Mouse (Mus musculus): ENCODE data around the gene Slc25a35.
"Not testable (repeated sequence)": the region's sequence is repeated elsewhere in the genome, so short reads cannot be mapped to it uniquely, and the experiment has no call there.

Gene Slc25a35

GRCm38 (mm10) chr11:68962159-68962558, 5.8 kb upstream of the Slc25a35 start:
- not testable (repeated sequence) for DNase-seq

DNA sequence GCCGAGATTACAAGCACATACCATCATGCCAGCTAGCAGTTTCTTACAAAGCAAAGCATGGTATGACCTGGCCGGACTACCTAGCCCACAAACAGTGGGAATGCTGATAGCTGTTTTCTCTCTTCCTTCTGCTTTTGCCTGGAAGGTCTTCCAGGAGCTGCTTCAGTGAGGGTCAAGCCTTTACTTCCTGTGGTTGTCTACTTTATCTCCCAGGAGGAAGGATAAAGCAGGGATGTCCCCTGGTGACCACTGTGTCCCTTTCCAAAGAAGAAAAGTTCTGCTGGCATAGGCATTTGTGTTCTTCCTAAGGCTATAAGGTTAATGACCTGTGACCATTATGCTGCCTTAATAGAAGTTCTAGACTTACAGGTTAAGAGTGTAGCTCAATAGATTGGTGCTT, 4.5 kb upstream of the Slc25a35 start:
- no peak for DNase-seq

DNA sequence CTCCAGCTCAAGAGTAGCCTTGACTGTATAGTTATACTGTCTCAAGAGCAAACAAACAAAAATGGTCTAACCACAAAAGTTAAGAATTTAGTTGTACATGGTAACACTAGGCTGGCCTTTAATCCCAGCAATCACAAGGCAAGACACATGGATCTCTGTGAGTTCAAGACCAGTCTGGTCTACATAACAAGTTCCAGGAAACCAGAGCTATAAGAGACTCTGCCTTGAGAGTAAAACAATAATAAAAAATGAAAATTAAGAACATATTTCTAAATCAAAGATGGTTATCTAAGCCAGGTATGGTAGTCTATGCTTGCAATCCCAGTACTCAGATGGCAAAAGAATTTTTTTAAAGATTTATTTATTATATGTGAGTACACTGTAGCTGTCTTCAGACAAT, 2.9 kb upstream of the Slc25a35 start:
- DNase-seq = no peak

- DNase-seq = peak; percentile 75
These were observed 2.1 kb upstream of the Slc25a35 start for GRCm38 (mm10) chr11:68965845-68966244.

GRCm38 (mm10) chr11:68966554-68966953, 1.4 kb upstream of the Slc25a35 start:
- no peak for DNase-seq

- DNase-seq = no peak
These were observed 821 bp downstream of the Slc25a35 start for GRCm38 (mm10) chr11:68968752-68969151.

DNA sequence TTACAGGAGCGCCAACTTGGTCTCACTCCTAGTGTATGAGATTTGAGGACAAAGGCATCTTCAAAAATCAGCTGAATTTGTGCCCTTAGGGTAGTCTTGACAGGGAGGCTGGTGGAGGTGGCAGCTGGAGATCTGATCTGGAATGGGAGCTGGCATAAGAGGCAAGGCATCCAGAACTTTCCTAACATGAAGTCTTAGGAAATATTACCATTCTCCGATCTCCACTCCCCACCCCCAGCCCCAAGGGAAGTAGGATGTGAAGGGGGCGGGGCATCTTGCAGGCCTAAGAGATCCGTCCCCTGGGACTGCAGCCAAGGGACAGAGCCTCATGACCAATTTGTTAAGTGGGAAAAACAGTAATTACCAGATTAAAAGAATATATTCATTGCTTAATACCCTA, 2.3 kb downstream of the Slc25a35 start:
- DNase-seq = peak; percentile 65

DNA sequence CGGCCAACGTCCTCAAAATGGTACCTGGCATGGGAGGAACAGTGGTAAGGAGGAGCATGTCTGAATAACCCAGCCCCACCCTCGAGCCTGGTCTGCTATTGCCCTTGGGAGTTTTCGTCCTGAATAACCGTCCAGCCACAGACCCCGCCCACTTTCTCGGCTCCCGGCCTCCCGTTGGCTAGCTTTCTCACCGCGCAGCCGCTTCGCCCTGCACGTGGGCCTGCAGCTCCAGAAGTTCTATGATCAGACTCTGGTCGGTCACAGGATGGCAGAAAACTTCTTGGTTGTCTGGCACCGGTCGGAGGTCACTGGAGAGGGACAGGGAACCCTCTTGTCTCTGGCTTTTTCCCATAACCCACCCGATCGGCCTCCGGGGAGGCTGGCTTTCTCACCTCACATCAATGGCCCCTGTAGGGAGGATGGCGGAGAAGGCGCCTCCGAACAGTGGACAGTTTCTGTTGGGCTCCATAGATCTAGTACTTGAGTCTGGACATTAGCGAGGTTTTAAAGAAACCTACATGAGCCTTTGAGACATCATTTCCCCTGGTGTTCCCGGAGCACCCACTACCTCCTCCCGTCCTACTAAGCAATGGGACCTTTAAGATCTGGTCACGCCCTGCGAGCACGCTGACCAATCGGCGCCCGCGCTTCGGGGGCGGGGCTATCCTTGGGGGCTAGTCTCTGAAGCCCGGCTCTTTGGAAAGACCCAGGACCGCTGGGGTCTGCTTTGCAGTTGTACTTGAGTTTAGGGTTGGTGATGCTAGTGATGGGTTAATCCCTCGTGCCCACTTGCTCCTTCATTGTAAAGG, 5.5 kb downstream of the Slc25a35 start:
- DNase-seq = peak; percentile 91

DNA sequence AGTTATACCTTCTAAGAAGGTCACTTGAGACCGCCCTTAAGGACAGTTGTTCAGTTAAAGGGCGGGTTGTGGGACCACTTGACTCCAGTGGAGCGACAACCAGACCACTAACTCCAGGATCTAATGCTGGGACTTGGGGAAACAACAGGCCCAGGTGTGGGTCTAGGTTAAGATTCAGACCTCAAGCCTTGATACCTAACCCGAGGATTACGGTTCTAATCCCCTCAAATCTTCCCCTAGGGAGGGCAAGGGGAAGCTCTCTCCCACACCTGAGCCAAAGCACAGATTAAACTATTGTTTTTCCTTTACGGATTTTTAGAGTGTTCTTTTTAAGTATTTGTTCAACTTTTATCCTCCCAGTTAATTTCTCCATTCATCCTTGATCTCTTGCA, 6.1 kb downstream of the Slc25a35 start:
- no peak for DNase-seq

DNA sequence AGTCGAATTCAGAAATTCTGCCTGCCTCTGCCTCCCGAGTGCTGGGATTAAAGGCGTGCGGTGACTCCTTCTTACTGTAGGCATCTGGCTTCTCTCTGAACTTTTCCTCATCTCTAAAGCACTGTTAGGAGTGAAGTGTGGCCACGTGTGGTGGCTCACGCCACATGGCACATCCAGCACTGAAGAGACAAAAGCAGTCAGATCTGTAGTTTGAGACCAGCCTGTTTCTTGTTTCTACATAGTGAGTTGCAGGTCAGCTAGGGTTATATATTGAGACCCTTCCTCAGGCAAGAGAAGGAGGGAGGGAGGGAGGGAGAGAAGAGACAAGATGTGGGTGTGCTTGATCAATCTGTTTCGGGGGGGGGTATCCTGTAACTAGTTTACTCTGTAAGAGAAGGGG, 7.2 kb downstream of the Slc25a35 start, which contains the start of gene Rangrf:
TSS of gene Rangrf (minus strand) at position 101 of the 400 bp plus-strand sequence.
- no peak for DNase-seq

DNA sequence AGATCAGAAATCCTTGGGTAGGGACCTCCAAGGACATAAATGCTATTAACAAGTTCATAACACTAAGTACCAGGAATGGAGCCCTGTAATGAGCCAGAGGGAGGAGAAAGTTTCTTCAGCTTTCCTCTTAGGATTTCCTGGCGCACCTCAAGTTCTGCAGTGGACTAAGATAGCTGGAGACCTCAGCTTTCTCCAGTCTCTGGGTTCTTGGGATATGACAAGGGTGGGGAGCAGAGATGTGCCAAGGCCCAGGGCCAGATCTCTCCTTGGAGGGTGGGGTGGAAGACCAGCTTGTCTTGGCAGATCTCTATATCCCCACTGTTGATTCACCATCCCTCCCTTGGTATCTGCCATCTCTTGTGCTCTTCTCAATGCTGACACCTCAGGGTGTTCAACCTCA, 7.7 kb downstream of the Slc25a35 start:
- no peak for DNase-seq

GRCm38 (mm10) chr11:68979320-68979733, 11.4 kb downstream of the Slc25a35 start:
- no peak for DNase-seq

- no peak for DNase-seq
These were observed 13.0 kb downstream of the Slc25a35 start for GRCm38 (mm10) chr11:68980919-68981318.

GRCm38 (mm10) chr11:68982639-68983369, 14.9 kb downstream of the Slc25a35 start:
- peak; percentile 87 for DNase-seq

DNA sequence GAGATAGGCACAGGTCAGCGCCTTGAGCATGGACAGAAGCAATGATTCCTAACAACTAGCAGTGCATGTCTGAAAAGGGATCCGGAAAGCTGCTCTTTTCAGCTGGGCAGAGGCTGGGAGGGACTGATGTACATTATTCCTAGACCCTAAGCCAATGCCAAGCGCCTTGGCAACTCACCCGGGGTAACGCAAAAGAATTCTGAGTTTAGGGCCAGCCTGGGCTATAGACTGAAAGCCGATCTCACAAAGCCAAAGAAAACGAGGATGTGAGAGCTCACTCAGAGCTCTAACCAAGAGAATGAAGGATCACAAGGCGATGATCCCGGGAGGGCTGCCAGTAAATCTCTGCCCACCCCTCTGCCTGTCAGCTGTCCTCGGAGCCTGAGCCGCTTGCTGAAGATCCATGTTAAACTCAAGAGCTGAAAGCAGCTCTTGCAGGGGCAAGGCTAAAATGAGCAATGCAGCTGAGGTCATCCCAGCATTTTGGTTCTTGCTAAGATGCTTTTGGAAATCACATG, 19.5 kb downstream of the Slc25a35 start:
- DNase-seq = no peak

DNA sequence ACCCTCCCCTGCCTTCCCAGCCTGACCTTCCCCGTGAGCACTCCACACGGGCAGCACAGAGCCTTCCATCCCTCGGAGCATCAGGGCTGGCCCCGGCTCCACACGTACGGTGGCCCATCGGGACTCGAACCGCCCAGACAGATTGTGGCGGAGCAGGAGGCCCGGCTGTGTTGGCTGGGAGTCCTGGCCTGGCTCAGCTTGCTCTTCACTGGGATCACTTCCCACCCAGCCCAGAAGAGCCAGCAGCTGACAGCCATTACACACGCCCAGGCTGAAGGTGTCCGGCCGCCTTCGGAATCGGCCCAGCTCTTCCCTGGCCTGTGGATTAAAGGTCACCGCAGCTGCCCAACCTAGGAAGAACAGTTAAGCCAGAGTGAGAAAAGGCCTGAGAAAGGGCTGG, 20.4 kb downstream of the Slc25a35 start:
- no peak for DNase-seq

GRCm38 (mm10) chr11:68993122-68993521, 25.2 kb downstream of the Slc25a35 start:
- DNase-seq = no peak

GRCm38 (mm10) chr11:68994377-68994776, 26.4 kb downstream of the Slc25a35 start:
- DNase-seq = no peak

GRCm38 (mm10) chr11:68997080-68997479, 29.1 kb downstream of the Slc25a35 start:
- DNase-seq = no peak

DNA sequence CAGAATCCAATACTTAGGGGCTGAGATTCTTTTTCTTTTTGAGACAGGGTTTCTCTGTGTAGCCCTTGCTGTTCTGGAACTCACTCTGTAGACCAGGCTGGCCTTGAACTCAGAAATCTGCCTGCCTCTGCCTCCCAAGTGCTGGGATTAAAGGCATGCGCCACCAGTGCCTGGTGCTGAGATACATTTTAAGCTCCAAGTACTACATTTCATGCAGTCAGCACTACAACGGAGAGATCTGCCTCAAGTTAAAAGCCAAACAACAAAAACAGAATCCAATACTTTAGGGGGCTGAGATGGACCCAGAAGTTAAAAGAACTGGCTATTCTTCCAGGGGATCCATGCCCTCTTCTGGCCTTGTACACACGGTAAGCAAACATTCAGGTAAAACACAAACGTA, 34.9 kb downstream of the Slc25a35 start:
- DNase-seq = not testable (repeated sequence)

DNA sequence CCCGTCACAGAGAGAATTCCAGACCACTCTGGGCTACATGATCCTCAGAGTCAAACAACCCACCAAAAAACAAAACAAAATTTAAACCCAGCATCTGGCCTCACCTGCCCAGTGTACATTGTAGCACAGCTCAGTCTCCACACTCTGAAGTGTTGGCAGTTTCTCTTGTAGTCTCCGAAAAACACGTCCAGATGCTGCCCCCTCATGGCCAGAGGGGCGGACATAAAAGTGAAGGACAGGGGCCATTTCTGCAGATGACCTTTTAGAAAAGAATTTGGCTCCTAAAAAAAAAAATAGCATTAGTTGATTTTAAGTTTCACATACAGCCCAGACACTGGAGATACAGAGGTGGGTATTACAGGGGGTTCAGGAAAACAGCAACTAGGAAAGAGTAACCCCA, 35.7 kb downstream of the Slc25a35 start:
- DNase-seq = no peak

- no peak for DNase-seq
These were observed 37.3 kb downstream of the Slc25a35 start for GRCm38 (mm10) chr11:69005193-69005592.

- not testable (repeated sequence) for DNase-seq
These were observed 38.6 kb downstream of the Slc25a35 start for GRCm38 (mm10) chr11:69006575-69006974.
